Mouse (Mus musculus) MEL (cell line): Measurements from ENCODE around the gene Gm20388. TPM values are rescaled to one million over a fixed set of nuclear protein-coding genes. Genes with fewer than 3 reads are reported as not detected.

Source experiments
- DNase-seq: peaks from one replicate; pipeline ENCODE4 v3.0.0; 2011; ENCODE audit warnings: low read depth, low spot score
- H3K27ac ChIP-seq: 2 replicates; pipeline ENCODE4 v1.5.1; 2012; ENCODE audit warnings: low read depth, mild to moderate bottlenecking, control low read depth, low read length, moderate library complexity; ENCODE audit not compliant: control insufficient read depth
- H3K27me3 ChIP-seq, 2 experiments: fragments of 150-350 bp in 1 of 2; sonication (generic) in 1 of 2; 2 replicates each; pipeline ENCODE4 v1.6.1; 2012; ENCODE audit warnings: low read length in 2 of 2, mild to moderate bottlenecking in 2 of 2, improper control_type of control experiment in 1 of 2, moderate library complexity in 1 of 2; ENCODE audit not compliant: insufficient read depth in 2 of 2, control insufficient read depth in 1 of 2
- H3K36me3 ChIP-seq, 2 experiments: 2 replicates each; pipeline ENCODE4 v1.6.1; 2012 to 2014; ENCODE audit warnings: low read length in 2 of 2, improper control_type of control experiment in 1 of 2, inconsistent platforms in 1 of 2, mild to moderate bottlenecking in 1 of 2; ENCODE audit not compliant: insufficient read depth in 2 of 2, control insufficient read depth in 1 of 2
- H3K4me1 ChIP-seq, 2 experiments: fragments of 150-350 bp in 1 of 2; sonication (generic) in 1 of 2; 2 replicates each; pipeline ENCODE4 v1.6.1; 2012; ENCODE audit warnings: low read length in 2 of 2, improper control_type of control experiment in 1 of 2, mild to moderate bottlenecking in 1 of 2; ENCODE audit not compliant: insufficient read depth in 2 of 2, control insufficient read depth in 1 of 2
- H3K4me3 ChIP-seq, 2 experiments: fragments of 150-350 bp in 1 of 2; sonication (generic) in 1 of 2; 2 replicates each; pipeline ENCODE4 v1.5.1; 2012; ENCODE audit warnings: low read depth in 2 of 2, low read length in 2 of 2, mild to moderate bottlenecking in 2 of 2, moderate library complexity in 2 of 2, control low read depth in 1 of 2, improper control_type of control experiment in 1 of 2; ENCODE audit not compliant: control insufficient read depth in 1 of 2, insufficient read depth in 1 of 2
- H3K79me2 ChIP-seq: 2 replicates; pipeline ENCODE4 v1.6.1; 2012; ENCODE audit warnings: mild to moderate bottlenecking, low read length, moderate library complexity; ENCODE audit not compliant: control insufficient read depth, poor library complexity, insufficient read depth
- H3K9ac ChIP-seq: 2 replicates; pipeline ENCODE4 v1.6.1; 2012; ENCODE audit warnings: low read depth, mild to moderate bottlenecking, control low read depth, low read length, moderate library complexity; ENCODE audit not compliant: control insufficient read depth, poor library complexity, severe bottlenecking
- H3K9me3 ChIP-seq: fragments of 150-350 bp; sonication (generic); replicated peaks from 2 replicates; pipeline ENCODE4 v1.6.1; 2012; ENCODE audit warnings: mild to moderate bottlenecking, low read length, improper control_type of control experiment, moderate library complexity; ENCODE audit not compliant: insufficient read depth
- CHD2 ChIP-seq: IDR thresholded peaks from 2 replicates; pipeline ENCODE4 v1.6.1; 2011; ENCODE audit warnings: low read length, improper control_type of control experiment
- E2F4 ChIP-seq: IDR thresholded peaks from 2 replicates; pipeline ENCODE4 v1.6.1; 2011; ENCODE audit warnings: low read depth, low read length, improper control_type of control experiment, borderline replicate concordance
- ELF1 ChIP-seq: IDR thresholded peaks from 2 replicates; pipeline ENCODE4 v1.6.1; 2014; ENCODE audit warnings: low read depth, mild to moderate bottlenecking, inconsistent platforms, low read length, improper control_type of control experiment, moderate library complexity
- ETS1 ChIP-seq: IDR thresholded peaks from 2 replicates; pipeline ENCODE4 v1.6.1; 2012; ENCODE audit warnings: low read depth, mild to moderate bottlenecking, inconsistent platforms, low read length, improper control_type of control experiment, moderate library complexity
- GABPA ChIP-seq: IDR thresholded peaks from 2 replicates; pipeline ENCODE4 v1.6.1; 2012; ENCODE audit warnings: low read depth, mild to moderate bottlenecking, inconsistent platforms, low read length, improper control_type of control experiment, moderate library complexity
- GATA1 ChIP-seq: IDR thresholded peaks from 2 replicates; pipeline ENCODE4 v1.6.1; 2011; ENCODE audit warnings: low read depth, low read length, improper control_type of control experiment
- HCFC1 ChIP-seq: IDR thresholded peaks from 2 replicates; pipeline ENCODE4 v1.6.1; 2012; ENCODE audit warnings: low read depth, mild to moderate bottlenecking, inconsistent platforms, low read length, improper control_type of control experiment, moderate library complexity
- JUND ChIP-seq: IDR thresholded peaks from 2 replicates; pipeline ENCODE4 v1.6.1; 2011; ENCODE audit warnings: low read depth, mild to moderate bottlenecking, improper control_type of control experiment, low read length
- MAZ ChIP-seq: IDR thresholded peaks from 2 replicates; pipeline ENCODE4 v1.6.1; 2012; ENCODE audit warnings: low read depth, mild to moderate bottlenecking, inconsistent platforms, low read length, improper control_type of control experiment
- MEF2A ChIP-seq: IDR thresholded peaks from 2 replicates; pipeline ENCODE4 v1.6.1; 2014; ENCODE audit warnings: low read depth, mild to moderate bottlenecking, inconsistent platforms, low read length, improper control_type of control experiment; ENCODE audit not compliant: poor library complexity, insufficient replicate concordance, severe bottlenecking; ENCODE audit errors: extremely low read depth
- MXI1 ChIP-seq: IDR thresholded peaks from 2 replicates; pipeline ENCODE4 v1.6.1; 2011; ENCODE audit warnings: mild to moderate bottlenecking, low read depth, low read length, improper control_type of control experiment
- MYC ChIP-seq: IDR thresholded peaks from 2 replicates; pipeline ENCODE4 v1.6.1; 2011; ENCODE audit warnings: low read depth, mild to moderate bottlenecking, low read length, improper control_type of control experiment, moderate library complexity
- NRF1 ChIP-seq: IDR thresholded peaks from 2 replicates; pipeline ENCODE4 v1.6.1; 2014; ENCODE audit warnings: low read depth, mild to moderate bottlenecking, inconsistent platforms, low read length, improper control_type of control experiment, moderate library complexity; ENCODE audit not compliant: poor library complexity, insufficient read depth, severe bottlenecking
- POLR2A ChIP-seq, 2 experiments: IDR thresholded peaks; 2 replicates each; pipeline ENCODE4 v1.6.1; 2011 to 2012; ENCODE audit warnings: low read length in 2 of 2, mild to moderate bottlenecking in 2 of 2, control low read depth in 1 of 2, improper control_type of control experiment in 1 of 2, low read depth in 1 of 2, moderate library complexity in 1 of 2; ENCODE audit not compliant: control insufficient read depth in 1 of 2, insufficient read depth in 1 of 2, poor library complexity in 1 of 2
- TBP ChIP-seq: IDR thresholded peaks from 2 replicates; pipeline ENCODE4 v1.8.0; 2011; ENCODE audit warnings: low read depth, low read length, improper control_type of control experiment
- UBTF ChIP-seq: IDR thresholded peaks from 2 replicates; pipeline ENCODE4 v1.6.1; 2012; ENCODE audit warnings: low read depth, mild to moderate bottlenecking, inconsistent platforms, low read length, improper control_type of control experiment, moderate library complexity, borderline replicate concordance; ENCODE audit not compliant: insufficient read depth
- USF1 ChIP-seq: IDR thresholded peaks from 2 replicates; pipeline ENCODE4 v1.6.1; 2014; ENCODE audit warnings: low read depth, mild to moderate bottlenecking, inconsistent platforms, low read length, improper control_type of control experiment, moderate library complexity
- ZC3H11A ChIP-seq: IDR thresholded peaks from 2 replicates; pipeline ENCODE4 v1.6.1; 2012; ENCODE audit warnings: low read depth, mild to moderate bottlenecking, inconsistent platforms, low read length, improper control_type of control experiment
- ZKSCAN1 ChIP-seq: IDR thresholded peaks from 2 replicates; pipeline ENCODE4 v1.6.1; 2012; ENCODE audit warnings: low read depth, mild to moderate bottlenecking, inconsistent platforms, low read length, improper control_type of control experiment, moderate library complexity
- polyA plus RNA-seq, 2 experiments: library from polyadenylated mRNA; stranded (reverse) in 1 of 2; unstranded in 1 of 2; fragments of >175 nt in 1 of 2; fragments of >200 nt in 1 of 2; gene quantifications; 2 replicates each; pipeline versions ENCODE4 v1.2.1 to v1.2.4; 2012; ENCODE audit warnings: low replicate concordance in 2 of 2, low read depth in 1 of 2; ENCODE audit not compliant: insufficient read length in 2 of 2, insufficient read depth in 1 of 2, missing spikeins in 1 of 2
- total RNA-seq: library from RNA; depleted of rRNA; stranded (reverse); fragments of 300-350 nt; gene quantifications from 2 replicates; pipeline ENCODE4 v1.2.3, GENCODE M21; 2012

Gene Gm20388
- total and polyA plus RNA-seq, 3 experiments = 11.1 to 17.8 TPM; not detected in 1

- no peak overlapping the region for H3K9ac ChIP-seq
- TF ChIP-seq GATA1 (no peak), MEF2A (no peak), NRF1 (no peak), UBTF (no peak), MXI1 (no peak), ETS1 (no peak), ELF1 (no peak), HCFC1 (no peak), MAZ (no peak), GABPA (no peak), E2F4 (no peak), USF1 (no peak), JUND (no peak), CHD2 (no peak), ZC3H11A (no peak), TBP (no peak)
- H3K27ac ChIP-seq = no peak overlapping the region
- H3K4me1 ChIP-seq = peaks cover 6 to 17% of the 10 kb centered on the region in 2 experiments; a peak in 3 of 4 replicates
- H3K27me3 ChIP-seq = no peaks in the 10 kb centered on the region
- no peak for DNase-seq
- no peak overlapping the region for H3K4me3 ChIP-seq
- no peaks in the 10 kb centered on the region for H3K9me3 ChIP-seq
- H3K79me2 ChIP-seq = no peaks in the 10 kb centered on the region
- H3K36me3 ChIP-seq = peaks cover 0 to 6% of the 10 kb centered on the region in 2 experiments; a peak in 2 of 4 replicates
Observed at GRCm38 (mm10) chr8:120464585-120464937, 553.9 kb downstream of the Gm20388 start.

GRCm38 (mm10) chr8:120465710-120466109 is 555.1 kb downstream of the Gm20388 start:
- TF ChIP-seq USF1 = no peak
- TF ChIP-seq E2F4 = no peak
- TF ChIP-seq MYC = no peak
- no peak for TF ChIP-seq GATA1
- no peak for TF ChIP-seq HCFC1
- TF ChIP-seq POLR2A (IDR thresholded peaks at IDR 0.05; ENCODE audit: control insufficient read depth in 1 of 2, insufficient read depth in 1 of 2, low read depth in 1 of 2, low read length in 2 of 2, poor library complexity in 1 of 2) = no peak
- TF ChIP-seq ELF1 = no peak
- no peak for TF ChIP-seq ZC3H11A
- TF ChIP-seq ZKSCAN1 = no peak
- Histone ChIP-seq H3K36me3 (peaks cover 0 to 16% of the 10 kb centered on the region in 2 experiments; a peak in 2 of 4 replicates), H3K27ac (no peak overlapping the region), H3K9me3 (no peaks in the 10 kb centered on the region), H3K4me1 (peaks cover 14 to 28% of the 10 kb centered on the region in 2 experiments), H3K79me2 (no peaks in the 10 kb centered on the region), H3K4me3 (no peak overlapping the region), H3K9ac (no peak overlapping the region), H3K27me3 (no peaks in the 10 kb centered on the region)
- no peak for DNase-seq
